Mouse (Mus musculus) G1E (cell line): Measurements from ENCODE around the gene Paqr5. TPM values are rescaled to one million over a fixed set of nuclear protein-coding genes. Genes with fewer than 3 reads are reported as not detected.
A peak's percentile ranks its signal among the peaks of the same experiment; 100 is the strongest.

Experiments used
- ATAC-seq: 2 replicates; pipeline ENCODE4 v1.8.0; 2016; ENCODE audit warnings: mild to moderate bottlenecking; ENCODE audit not compliant: insufficient number of reproducible peaks, poor library complexity, low FRiP score, severe bottlenecking; ENCODE audit errors: extremely low read depth
- DNase-seq: peaks from one replicate; pipeline ENCODE4 v3.0.0; 2012; ENCODE audit warnings: low spot score
- H3K27me3 ChIP-seq: 2 replicates; pipeline ENCODE4 v1.6.1; 2012; ENCODE audit warnings: mild to moderate bottlenecking, low read length, inconsistent platforms; ENCODE audit not compliant: insufficient read depth
- H3K36me3 ChIP-seq: replicated peaks from 2 replicates; pipeline ENCODE3; 2012; ENCODE audit warnings: mild to moderate bottlenecking, inconsistent platforms
- H3K4me1 ChIP-seq: 2 replicates; pipeline ENCODE4 v1.6.1; 2012; ENCODE audit warnings: low read depth, low read length, inconsistent platforms, mixed read lengths; ENCODE audit not compliant: insufficient read depth
- H3K4me3 ChIP-seq: 2 replicates; pipeline ENCODE4 v1.5.1; 2012; ENCODE audit warnings: low read depth, mild to moderate bottlenecking, inconsistent platforms, low read length, moderate library complexity, mixed read lengths
- H3K9me3 ChIP-seq: replicated peaks from 2 replicates; pipeline ENCODE4 v1.6.1; 2012; ENCODE audit warnings: inconsistent platforms
- CTCF ChIP-seq: IDR thresholded peaks from 2 replicates; pipeline ENCODE4 v1.5.1; 2012; ENCODE audit warnings: low read depth, low read length, inconsistent platforms, mixed read lengths
- GATA1 ChIP-seq: IDR thresholded peaks from 2 replicates; pipeline ENCODE4 v1.6.1; 2012; ENCODE audit warnings: borderline replicate concordance, low read length, inconsistent platforms, mixed read lengths
- GATA2 ChIP-seq: IDR thresholded peaks from 2 replicates; pipeline ENCODE4 v1.6.1; 2012; ENCODE audit warnings: low read depth, low read length, inconsistent platforms, borderline replicate concordance
- POLR2AphosphoS5 ChIP-seq: IDR thresholded peaks from 2 replicates; pipeline ENCODE4 v1.6.1; 2012; ENCODE audit warnings: low read depth, low read length, inconsistent platforms; ENCODE audit not compliant: insufficient replicate concordance
- TAL1 ChIP-seq: conservative IDR thresholded peaks from 2 replicates; pipeline ENCODE4 v1.6.1; 2012; ENCODE audit warnings: low read depth, low read length, inconsistent platforms, mixed read lengths
- polyA plus RNA-seq: library from polyadenylated mRNA; stranded (reverse); fragments of >175 nt; gene quantifications from 2 replicates; pipeline ENCODE4 v1.2.3, GENCODE M21; 2012
- total RNA-seq, 2 experiments: library from RNA; stranded (forward) in 1 of 2; stranded (reverse) in 1 of 2; fragments of 200-1000 nt in 1 of 2; fragments of >200 nt in 1 of 2; fragmentation: Nextera tagmentation in 1 of 2; gene quantifications; 2 replicates each; pipeline ENCODE4 v1.2.3; 2014 to 2017

Gene Paqr5
- total and polyA plus RNA-seq, 3 experiments = 0.22 TPM; not detected in 2

- ATAC-seq = peak; percentile 52
- no peak for TF ChIP-seq GATA1
- no peak for TF ChIP-seq POLR2AphosphoS5
- no peak for TF ChIP-seq GATA2
- TF ChIP-seq CTCF = no peak
- TF ChIP-seq TAL1 = no peak
- H3K4me1 ChIP-seq = peaks cover 46% of the 10 kb centered on the region
- H3K27me3 ChIP-seq = no peaks in the 10 kb centered on the region
- no peak for DNase-seq
- peaks cover 84% of the 10 kb centered on the region for H3K36me3 ChIP-seq
- H3K9me3 ChIP-seq = no peaks in the 10 kb centered on the region
- no peak overlapping the region for H3K4me3 ChIP-seq
Observed at GRCm38 (mm10) chr9:61941054-61941453, 85.6 kb downstream of the Paqr5 start.

- ATAC-seq = no peak
- no peak for TF ChIP-seq GATA1
- no peak for TF ChIP-seq CTCF
- TF ChIP-seq TAL1 = no peak
- TF ChIP-seq GATA2 = no peak
- no peak for TF ChIP-seq POLR2AphosphoS5
- DNase-seq = no peak
- Histone ChIP-seq H3K4me3 (no peak overlapping the region), H3K36me3 (peaks cover 93% of the 10 kb centered on the region), H3K4me1 (peaks cover 23% of the 10 kb centered on the region), H3K27me3 (no peaks in the 10 kb centered on the region), H3K9me3 (no peaks in the 10 kb centered on the region)
Observed at GRCm38 (mm10) chr9:61933333-61933732, 93.3 kb downstream of the Paqr5 start.

GRCm38 (mm10) chr9:61932009-61932408 is 94.6 kb downstream of the Paqr5 start:
- DNase-seq = no peak
- no peak for ATAC-seq
- H3K4me1 ChIP-seq = peaks cover 32% of the 10 kb centered on the region
- H3K4me3 ChIP-seq = no peak overlapping the region
- H3K36me3 ChIP-seq = peaks cover 91% of the 10 kb centered on the region
- H3K27me3 ChIP-seq = no peaks in the 10 kb centered on the region
- H3K9me3 ChIP-seq = no peaks in the 10 kb centered on the region
- TF ChIP-seq TAL1 (no peak), CTCF (no peak), GATA1 (no peak), GATA2 (no peak), POLR2AphosphoS5 (no peak)

GRCm38 (mm10) chr9:61925086-61925660 is 101.5 kb downstream of the Paqr5 start:
- H3K27me3 ChIP-seq = no peaks in the 10 kb centered on the region
- peaks cover 74% of the 10 kb centered on the region for H3K4me1 ChIP-seq
- no peak overlapping the region; the same call in 1 of the 2 replicates for H3K4me3 ChIP-seq
- peaks cover 85% of the 10 kb centered on the region for H3K36me3 ChIP-seq
- ATAC-seq = peak; percentile 37; the same call in 1 of the 2 replicates
- no peak for TF ChIP-seq GATA2
- TF ChIP-seq TAL1 = no peak; the same call in 1 of the 2 replicates
- no peak for TF ChIP-seq POLR2AphosphoS5
- TF ChIP-seq CTCF = no peak
- no peak for TF ChIP-seq GATA1
- DNase-seq = no peak
- H3K9me3 ChIP-seq = no peaks in the 10 kb centered on the region

GRCm38 (mm10) chr9:61920331-61920730 is 106.3 kb downstream of the Paqr5 start:
- H3K4me1 ChIP-seq = peaks cover 86% of the 10 kb centered on the region
- no peaks in the 10 kb centered on the region for H3K9me3 ChIP-seq
- no peak overlapping the region; the same call in 1 of the 2 replicates for H3K4me3 ChIP-seq
- peaks cover 75% of the 10 kb centered on the region for H3K36me3 ChIP-seq
- DNase-seq = no peak
- TF ChIP-seq GATA1 (no peak), TAL1 (peak; percentile 74), CTCF (no peak), POLR2AphosphoS5 (no peak), GATA2 (no peak)
- peak; percentile 52 for ATAC-seq
- H3K27me3 ChIP-seq = no peaks in the 10 kb centered on the region

GRCm38 (mm10) chr9:61919464-61919863 is 107.2 kb downstream of the Paqr5 start:
- peaks cover 66% of the 10 kb centered on the region for H3K36me3 ChIP-seq
- H3K27me3 ChIP-seq = no peaks in the 10 kb centered on the region
- H3K4me3 ChIP-seq = peak overlapping the region; percentile 13; the same call in 1 of the 2 replicates
- no peak for DNase-seq
- no peaks in the 10 kb centered on the region for H3K9me3 ChIP-seq
- TF ChIP-seq CTCF (no peak), GATA1 (no peak), GATA2 (no peak), TAL1 (no peak), POLR2AphosphoS5 (no peak)
- H3K4me1 ChIP-seq = peaks cover 78% of the 10 kb centered on the region
- no peak for ATAC-seq
